Mouse (Mus musculus) midbrain, postnatal 0 days (tissue): ENCODE data around the gene Ifna4. TPM values are rescaled to one million over a fixed set of nuclear protein-coding genes. Genes with fewer than 3 reads are reported as not detected.
A peak's percentile ranks its signal among the peaks of the same experiment; 100 is the strongest.

Source experiments
- ATAC-seq: fragments of 200-750 bp; cut with Nextera tagmentation; 2 replicates; pipeline ENCODE4 v1.8.0; 2017; ENCODE audit warnings: moderate number of reproducible peaks, mild to moderate bottlenecking, moderate TSS enrichment, moderate library complexity; ENCODE audit not compliant: low FRiP score
- DNase-seq: peaks from one replicate; pipeline ENCODE4 v3.0.0-alpha.2; 2015; ENCODE audit warnings: low spot score
- H3K27ac ChIP-seq: fragments of 300-500 bp; sonication (generic); 2 replicates; pipeline ENCODE4 v1.5.1; 2014; ENCODE audit warnings: low read depth, mild to moderate bottlenecking, low read length, mixed read lengths
- H3K27me3 ChIP-seq: fragments of 300-500 bp; sonication (generic); 2 replicates; pipeline ENCODE4 v1.6.1; 2014; ENCODE audit warnings: low read length, control low read depth, mixed read lengths; ENCODE audit not compliant: insufficient read depth
- H3K36me3 ChIP-seq: fragments of 300-500 bp; sonication (generic); 2 replicates; pipeline ENCODE4 v1.6.1; 2014; ENCODE audit warnings: low read length, control low read depth, mixed read lengths; ENCODE audit not compliant: insufficient read depth
- H3K4me1 ChIP-seq: fragments of 300-500 bp; sonication (generic); 2 replicates; pipeline ENCODE4 v1.6.1; 2014; ENCODE audit warnings: mild to moderate bottlenecking, control low read depth, antibody characterized with exemption, low read length, mixed read lengths; ENCODE audit not compliant: insufficient read depth
- H3K4me2 ChIP-seq: fragments of 300-500 bp; sonication (generic); 2 replicates; pipeline ENCODE4 v1.6.1; 2014; ENCODE audit warnings: low read depth, mild to moderate bottlenecking, low read length, mixed read lengths; ENCODE audit not compliant: poor library complexity, severe bottlenecking
- H3K4me3 ChIP-seq: fragments of 300-500 bp; sonication (generic); 2 replicates; pipeline ENCODE4 v1.5.1; 2014; ENCODE audit warnings: low read depth, mild to moderate bottlenecking, low read length, moderate library complexity
- H3K9ac ChIP-seq: fragments of 300-500 bp; sonication (generic); replicated peaks from 2 replicates; pipeline ENCODE4 v1.6.1; 2014; ENCODE audit warnings: mild to moderate bottlenecking, low read length, moderate library complexity, mixed read lengths; ENCODE audit not compliant: poor library complexity, severe bottlenecking
- H3K9me3 ChIP-seq: fragments of 300-500 bp; sonication (generic); 2 replicates; pipeline ENCODE4 v1.6.1; 2016; ENCODE audit warnings: low read length, control low read depth
- CTCF ChIP-seq: IDR thresholded peaks from 2 replicates; pipeline ENCODE4 v1.5.1; 2016; ENCODE audit warnings: antibody characterized with exemption, mild to moderate bottlenecking
- WGBS: fragments of 180-500 bp; shearing (Covaris S2); extraction: QIAGEN DNeasy Blood & Tissue Kit; methylation state at CpG from one replicate; pipeline ENCODE4 v1.1.7; 2014; 5-methylcytosine and 5-hydroxymethylcytosine counted together
- polyA plus RNA-seq: library from polyadenylated mRNA; unstranded; fragments of >200 nt; fragmentation: Nextera tagmentation; extraction: Ambion mirVana; gene quantifications from 2 replicates; pipeline ENCODE4 v1.2.1, GENCODE M21; 2015
- total RNA-seq: library from RNA; depleted of rRNA; stranded (reverse); fragments of >200 nt; gene quantifications from 2 replicates; pipeline ENCODE4 v1.2.3, GENCODE M21; 2014

The Ifna4 gene
- total and polyA plus RNA-seq, 2 experiments from 2014 or later: not detected

- 4% methylated on average over 7 of the region's 7 CpGs for WGBS
- no peak overlapping the region for H3K4me3 ChIP-seq
- ATAC-seq: no peak
Observed at GRCm38 (mm10) chr4:88863309-88863708, 21.6 kb downstream of the Ifna4 start.

GRCm38 (mm10) chr4:88864599-88864998, 22.9 kb downstream of the Ifna4 start:
- H3K9me3 ChIP-seq: no peaks in the 10 kb centered on the region
- H3K4me1 ChIP-seq: no peaks in the 10 kb centered on the region
- H3K4me2 ChIP-seq: no peak overlapping the region
- H3K36me3 ChIP-seq: no peaks in the 10 kb centered on the region
- no peak for ATAC-seq
- no peak overlapping the region for H3K4me3 ChIP-seq
- no peak overlapping the region for H3K27ac ChIP-seq
- H3K9ac ChIP-seq: no peak overlapping the region
- DNase-seq: no peak
- WGBS: 73% methylated on average over 9 of the region's 9 CpGs
- TF ChIP-seq CTCF: no peak
- H3K27me3 ChIP-seq: no peaks in the 10 kb centered on the region

More at GRCm38 (mm10) chr4:88863309-88863708, 21.6 kb downstream of the Ifna4 start:
- no peak for TF ChIP-seq CTCF
- Histone ChIP-seq H3K9me3 (no peaks in the 10 kb centered on the region), H3K36me3 (no peaks in the 10 kb centered on the region), H3K4me1 (no peaks in the 10 kb centered on the region), H3K27me3 (no peaks in the 10 kb centered on the region), H3K4me2 (no peak overlapping the region), H3K9ac (no peak overlapping the region), H3K27ac (no peak overlapping the region)
- no peak for DNase-seq

GRCm38 (mm10) chr4:88865011-88865569, 23.4 kb downstream of the Ifna4 start:
- H3K27ac ChIP-seq: no peak overlapping the region
- ATAC-seq: no peak
- TF ChIP-seq CTCF: no peak
- H3K9ac ChIP-seq: no peak overlapping the region
- H3K4me1 ChIP-seq: no peaks in the 10 kb centered on the region
- WGBS: 70% methylated on average over 6 of the region's 6 CpGs
- no peaks in the 10 kb centered on the region for H3K36me3 ChIP-seq
- H3K27me3 ChIP-seq: no peaks in the 10 kb centered on the region
- H3K4me3 ChIP-seq: no peak overlapping the region
- no peaks in the 10 kb centered on the region for H3K9me3 ChIP-seq
- H3K4me2 ChIP-seq: no peak overlapping the region
- DNase-seq: no peak

- Histone ChIP-seq H3K36me3 (no peaks in the 10 kb centered on the region), H3K4me2 (peak overlapping the region; percentile 96), H3K4me1 (no peaks in the 10 kb centered on the region), H3K27me3 (no peaks in the 10 kb centered on the region), H3K9me3 (no peaks in the 10 kb centered on the region), H3K9ac (no peak overlapping the region), H3K4me3 (peak overlapping the region; percentile 45; the same call in 1 of the 2 replicates), H3K27ac (no peak overlapping the region)
- peak; percentile 96 for TF ChIP-seq CTCF
- ATAC-seq (peak; percentile 74), DNase-seq (peak; percentile 78)
- 1% methylated on average over 8 of the region's 8 CpGs for WGBS
Observed at GRCm38 (mm10) chr4:88867366-88867925, 25.8 kb downstream of the Ifna4 start.

- peak overlapping the region; percentile 45 for H3K4me3 ChIP-seq
- H3K4me2 ChIP-seq: peak overlapping the region; percentile 96
- TF ChIP-seq CTCF: no peak
- H3K27me3 ChIP-seq: no peaks in the 10 kb centered on the region
- no peaks in the 10 kb centered on the region for H3K9me3 ChIP-seq
- 7% methylated on average over 31 of the region's 31 CpGs for WGBS
- no peak overlapping the region for H3K27ac ChIP-seq
- peak; percentile 46 for DNase-seq
- no peaks in the 10 kb centered on the region for H3K4me1 ChIP-seq
- ATAC-seq: peak; percentile 52
- no peaks in the 10 kb centered on the region for H3K36me3 ChIP-seq
- peak overlapping the region; percentile 52; the same call in 1 of the 2 replicates for H3K9ac ChIP-seq
Observed at GRCm38 (mm10) chr4:88867926-88868911, 26.6 kb downstream of the Ifna4 start.
